Mouse (Mus musculus) forebrain, embryonic 12.5 days (tissue): ENCODE results near the gene 9930111J21Rik2. TPM values are rescaled to one million over a fixed set of nuclear protein-coding genes. Genes with fewer than 3 reads are reported as not detected.
"Not testable (repeated sequence)": the region's sequence is repeated elsewhere in the genome, so short reads cannot be mapped to it uniquely, and the experiment has no call there.

Experiments used
- ATAC-seq: fragments of 200-750 bp; cut with Nextera tagmentation; 2 replicates; pipeline ENCODE4 v1.8.0; 2017; ENCODE audit warnings: moderate TSS enrichment; ENCODE audit not compliant: low FRiP score
- H3K27ac ChIP-seq: fragments of 300-500 bp; sonication (generic); 2 replicates; pipeline ENCODE4 v1.5.1; 2016; ENCODE audit warnings: mild to moderate bottlenecking
- H3K27me3 ChIP-seq: fragments of 300-500 bp; sonication (generic); 2 replicates; pipeline ENCODE4 v1.6.1; 2016; ENCODE audit warnings: mild to moderate bottlenecking
- H3K36me3 ChIP-seq: fragments of 300-500 bp; sonication (generic); replicated peaks from 2 replicates; pipeline ENCODE4 v1.6.1; 2016; ENCODE audit warnings: mild to moderate bottlenecking
- H3K4me1 ChIP-seq: fragments of 300-500 bp; sonication (generic); 2 replicates; pipeline ENCODE4 v1.6.1; 2016
- H3K4me2 ChIP-seq: fragments of 300-500 bp; sonication (generic); 2 replicates; pipeline ENCODE4 v1.6.1; 2016; ENCODE audit warnings: mild to moderate bottlenecking, moderate library complexity
- H3K4me3 ChIP-seq: fragments of 300-500 bp; sonication (generic); replicated peaks from 2 replicates; pipeline ENCODE4 v1.5.1; 2016; ENCODE audit warnings: mild to moderate bottlenecking
- H3K9ac ChIP-seq: fragments of 300-500 bp; sonication (generic); 2 replicates; pipeline ENCODE4 v1.6.1; 2016; ENCODE audit warnings: mild to moderate bottlenecking
- H3K9me3 ChIP-seq: fragments of 300-500 bp; sonication (generic); 2 replicates; pipeline ENCODE4 v1.6.1; 2016
- WGBS: fragments of 180-500 bp; shearing (Covaris S2); methylation state at CpG from one replicate; pipeline ENCODE4 v1.1.7; 2016; 5-methylcytosine and 5-hydroxymethylcytosine counted together
- polyA plus RNA-seq: library from polyadenylated mRNA; unstranded; fragments of >200 nt; fragmentation: Nextera tagmentation; extraction: Ambion mirVana; gene quantifications from 2 replicates; pipeline ENCODE4 v1.2.1, GENCODE M21; 2016

Gene 9930111J21Rik2
- polyA plus RNA-seq, 1 experiment from 2014 or later: 0.17 TPM

- not testable (repeated sequence) for H3K4me3 ChIP-seq, H3K27me3 ChIP-seq, H3K36me3 ChIP-seq, H3K27ac ChIP-seq, H3K4me2 ChIP-seq, H3K9ac ChIP-seq, H3K4me1 ChIP-seq, H3K9me3 ChIP-seq, ATAC-seq
- WGBS: 80% methylated on average over 5 of the region's 5 CpGs
Observed at GRCm38 (mm10) chr11:49063713-49064469, 12.8 kb upstream of the 9930111J21Rik2 start, which contains the start of gene Tgtp2. Tgtp2 (minus strand) TSS chr11:49064206.

- 72% methylated on average over 2 of the region's 2 CpGs for whole genome bisulfite sequencing
- not testable (repeated sequence) for H3K9me3 ChIP-seq, H3K27ac ChIP-seq, H3K36me3 ChIP-seq, ATAC-seq, H3K4me2 ChIP-seq, H3K4me3 ChIP-seq, H3K4me1 ChIP-seq, H3K27me3 ChIP-seq, H3K9ac ChIP-seq
Observed at GRCm38 (mm10) chr11:49061865-49062264, 10.8 kb upstream of the 9930111J21Rik2 start.

GRCm38 (mm10) chr11:49060061-49060460 lies 9.0 kb upstream of the 9930111J21Rik2 start:
- H3K4me1 ChIP-seq, H3K36me3 ChIP-seq, H3K27ac ChIP-seq, H3K4me3 ChIP-seq, H3K4me2 ChIP-seq, H3K27me3 ChIP-seq, ATAC-seq, H3K9me3 ChIP-seq, H3K9ac ChIP-seq: not testable (repeated sequence)
- 69% methylated on average over 2 of the region's 3 CpGs for WGBS

- not testable (repeated sequence) for ATAC-seq, H3K4me3 ChIP-seq, H3K9me3 ChIP-seq, H3K9ac ChIP-seq, H3K27me3 ChIP-seq, H3K4me1 ChIP-seq, H3K4me2 ChIP-seq, H3K36me3 ChIP-seq, H3K27ac ChIP-seq
- WGBS: no CpG with 5 or more reads among the region's 5 CpGs
Observed at GRCm38 (mm10) chr11:49051894-49052293, 852 bp upstream of the 9930111J21Rik2 start.

GRCm38 (mm10) chr11:49050064-49050463 lies 978 bp downstream of the 9930111J21Rik2 start:
- H3K9ac ChIP-seq, H3K4me2 ChIP-seq, H3K4me1 ChIP-seq, H3K4me3 ChIP-seq, H3K9me3 ChIP-seq, ATAC-seq, H3K36me3 ChIP-seq, H3K27ac ChIP-seq, H3K27me3 ChIP-seq: not testable (repeated sequence)

GRCm38 (mm10) chr11:49012074-49012473 lies 39.0 kb downstream of the 9930111J21Rik2 start:
- not testable (repeated sequence) for H3K9me3 ChIP-seq, ATAC-seq, H3K27me3 ChIP-seq, H3K27ac ChIP-seq, H3K4me2 ChIP-seq, H3K9ac ChIP-seq, H3K36me3 ChIP-seq, H3K4me1 ChIP-seq, H3K4me3 ChIP-seq

- not testable (repeated sequence) for H3K27me3 ChIP-seq, H3K36me3 ChIP-seq, H3K4me3 ChIP-seq, H3K4me2 ChIP-seq, H3K27ac ChIP-seq, ATAC-seq, H3K9ac ChIP-seq, H3K9me3 ChIP-seq, H3K4me1 ChIP-seq
- WGBS: 61% methylated on average over 1 of the region's 1 CpGs
Observed at GRCm38 (mm10) chr11:49006785-49007184, 44.3 kb downstream of the 9930111J21Rik2 start.

- not testable (repeated sequence) for H3K9ac ChIP-seq, H3K4me3 ChIP-seq, H3K36me3 ChIP-seq, H3K4me2 ChIP-seq, H3K27me3 ChIP-seq, H3K9me3 ChIP-seq, ATAC-seq, H3K27ac ChIP-seq, H3K4me1 ChIP-seq
- 72% methylated on average over 2 of the region's 2 CpGs for WGBS
Observed at GRCm38 (mm10) chr11:49006317-49006716, 44.7 kb downstream of the 9930111J21Rik2 start.

- H3K9me3 ChIP-seq, H3K36me3 ChIP-seq, H3K27ac ChIP-seq, H3K4me2 ChIP-seq, H3K4me1 ChIP-seq, H3K4me3 ChIP-seq, H3K27me3 ChIP-seq, ATAC-seq, H3K9ac ChIP-seq: not testable (repeated sequence)
- 94% methylated on average over 1 of the region's 1 CpGs for WGBS
Observed at GRCm38 (mm10) chr11:49000411-49000810, 50.6 kb downstream of the 9930111J21Rik2 start.

GRCm38 (mm10) chr11:48994018-48994417 lies 57.0 kb downstream of the 9930111J21Rik2 start, which contains the start of gene Tgtp1:
Tgtp1 (minus strand) TSS chr11:48994172.
- 81% methylated on average over 2 of the region's 2 CpGs for WGBS

GRCm38 (mm10) chr11:48993296-48993695 lies 57.7 kb downstream of the 9930111J21Rik2 start:
- not testable (repeated sequence) for H3K9me3 ChIP-seq, H3K27ac ChIP-seq, H3K4me1 ChIP-seq, H3K27me3 ChIP-seq, H3K4me2 ChIP-seq, H3K36me3 ChIP-seq, ATAC-seq, H3K4me3 ChIP-seq, H3K9ac ChIP-seq
- 80% methylated on average over 10 of the region's 10 CpGs for WGBS

More at GRCm38 (mm10) chr11:48994018-48994417, 57.0 kb downstream of the 9930111J21Rik2 start, which contains the start of gene Tgtp1:
- H3K9ac ChIP-seq, H3K4me2 ChIP-seq, H3K36me3 ChIP-seq, H3K4me3 ChIP-seq, H3K9me3 ChIP-seq, H3K27ac ChIP-seq, H3K4me1 ChIP-seq, ATAC-seq, H3K27me3 ChIP-seq: not testable (repeated sequence)

GRCm38 (mm10) chr11:48991740-48992520 lies 59.1 kb downstream of the 9930111J21Rik2 start, which contains the start of gene Gm12185:
Gm12185 (minus strand) TSS chr11:48992226.
- not testable (repeated sequence) for H3K27me3 ChIP-seq, H3K27ac ChIP-seq, H3K36me3 ChIP-seq, H3K4me2 ChIP-seq, H3K4me3 ChIP-seq, H3K9me3 ChIP-seq, ATAC-seq, H3K4me1 ChIP-seq, H3K9ac ChIP-seq
- WGBS: 73% methylated on average over 4 of the region's 4 CpGs

GRCm38 (mm10) chr11:48989981-48990380 lies 61.1 kb downstream of the 9930111J21Rik2 start:
- H3K4me1 ChIP-seq, H3K4me3 ChIP-seq, H3K9me3 ChIP-seq, H3K36me3 ChIP-seq, H3K9ac ChIP-seq, H3K4me2 ChIP-seq, H3K27me3 ChIP-seq, H3K27ac ChIP-seq, ATAC-seq: not testable (repeated sequence)
- 86% methylated on average over 2 of the region's 2 CpGs for WGBS
